Mouse (Mus musculus): Measurements from ENCODE around the gene Rpa1. TPM values are rescaled to one million over a fixed set of nuclear protein-coding genes. Genes with fewer than 3 reads are reported as not detected.
"Not testable (repeated sequence)": the region's sequence is repeated elsewhere in the genome, so short reads cannot be mapped to it uniquely, and the experiment has no call there.

The Rpa1 gene
- polyA plus RNA-seq, 1 experiment from 2014 or later: 67.0 TPM

DNA sequence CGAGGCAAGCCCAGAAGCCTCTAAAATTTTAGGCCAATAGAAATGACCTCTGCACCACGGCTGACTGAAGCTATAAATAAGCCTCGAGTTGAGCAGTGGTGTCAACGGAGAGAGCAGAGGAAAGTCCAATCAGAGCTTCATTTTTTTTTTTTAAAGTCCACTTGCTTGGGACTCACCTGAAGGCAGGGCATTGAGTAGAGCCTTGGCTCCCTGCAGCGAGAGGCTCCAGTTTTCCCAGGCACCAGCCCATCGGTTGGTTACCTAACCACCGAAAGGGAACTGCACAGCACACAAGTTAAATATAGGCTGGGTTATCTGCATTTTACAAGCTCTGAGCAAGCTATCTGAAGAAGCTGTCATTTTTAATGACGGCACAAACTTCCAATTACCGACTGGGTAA lies 53.3 kb downstream of the Rpa1 start:
- no peaks in the 10 kb centered on the region for H3K36me3 ChIP-seq
- 75% methylated on average over 9 of the region's 9 CpGs for WGBS
- no peak for ATAC-seq (replicated peaks)
- peaks cover 43% of the 10 kb centered on the region for H3K4me1 ChIP-seq
- H3K27me3 ChIP-seq: peaks cover 5% of the 10 kb centered on the region; the same call in 1 of the 2 replicates
- H3K9ac ChIP-seq (replicated peaks): no peak overlapping the region
- H3K9me3 ChIP-seq: no peaks in the 10 kb centered on the region
- no peak overlapping the region for H3K4me3 ChIP-seq
- H3K4me2 ChIP-seq (replicated peaks): no peak overlapping the region
- no peak overlapping the region for H3K27ac ChIP-seq (replicated peaks)

DNA sequence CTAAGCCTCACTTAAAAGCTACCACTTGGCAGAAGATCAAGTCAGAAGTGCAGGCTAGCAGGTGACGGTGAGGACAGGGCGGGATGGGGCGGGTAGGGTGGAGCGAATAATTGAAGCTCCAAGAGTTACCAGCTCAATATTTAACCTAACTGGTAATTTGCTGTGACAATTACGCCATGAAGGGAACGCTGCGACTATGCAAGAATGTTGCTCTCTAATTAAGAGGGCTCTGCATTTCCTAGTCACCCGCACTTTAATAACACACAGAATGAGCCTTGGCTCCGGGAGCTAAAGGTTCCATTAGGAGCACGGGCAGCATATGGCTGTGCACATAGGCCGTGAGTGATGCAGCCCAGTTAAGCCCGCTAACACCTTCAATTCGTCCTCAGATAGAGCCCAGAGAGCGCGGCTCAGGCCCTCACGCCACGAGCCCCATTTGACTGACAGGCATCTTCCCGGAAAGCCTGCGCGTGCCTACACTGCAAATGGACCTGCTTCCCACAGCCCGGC lies 54.2 kb downstream of the Rpa1 start:
- Histone ChIP-seq H3K4me1 (peaks cover 43% of the 10 kb centered on the region), H3K36me3 (no peaks in the 10 kb centered on the region), H3K27ac (replicated peaks) (no peak overlapping the region), H3K4me2 (replicated peaks) (peak overlapping the region; percentile 25), H3K9me3 (no peaks in the 10 kb centered on the region), H3K27me3 (peaks cover 5% of the 10 kb centered on the region; the same call in 1 of the 2 replicates), H3K4me3 (no peak overlapping the region), H3K9ac (replicated peaks) (no peak overlapping the region)
- ATAC-seq (replicated peaks): no peak
- 19% methylated on average over 21 of the region's 21 CpGs for WGBS

DNA sequence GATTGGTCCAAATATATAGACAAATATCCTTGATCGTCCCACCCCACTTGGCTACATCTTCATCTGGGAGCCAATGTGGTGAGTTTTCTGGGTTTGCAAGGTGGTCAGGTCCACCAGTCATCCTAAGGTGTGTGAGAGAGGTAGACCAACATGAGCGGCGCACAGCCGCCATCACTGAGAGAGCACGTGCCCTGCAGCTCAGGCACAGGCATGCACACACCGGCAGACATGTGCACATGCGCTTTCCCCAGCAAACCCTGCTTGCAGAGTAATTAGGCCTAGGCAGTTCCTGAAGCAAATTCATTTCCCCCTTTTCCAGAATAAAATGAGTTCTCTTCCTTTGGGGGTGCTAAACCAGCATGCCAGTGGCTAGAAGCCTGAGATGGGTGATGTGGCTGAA lies 55.8 kb downstream of the Rpa1 start:
- Histone ChIP-seq H3K9ac (replicated peaks) (no peak overlapping the region), H3K4me2 (replicated peaks) (no peak overlapping the region), H3K4me1 (peaks cover 43% of the 10 kb centered on the region), H3K4me3 (no peak overlapping the region), H3K27me3 (peaks cover 5% of the 10 kb centered on the region; the same call in 1 of the 2 replicates), H3K36me3 (no peaks in the 10 kb centered on the region), H3K9me3 (no peaks in the 10 kb centered on the region), H3K27ac (replicated peaks) (peak overlapping the region; percentile 71)
- 80% methylated on average over 7 of the region's 7 CpGs for WGBS
- ATAC-seq (replicated peaks): peak; percentile 42; the same call in 1 of the 2 replicates

DNA sequence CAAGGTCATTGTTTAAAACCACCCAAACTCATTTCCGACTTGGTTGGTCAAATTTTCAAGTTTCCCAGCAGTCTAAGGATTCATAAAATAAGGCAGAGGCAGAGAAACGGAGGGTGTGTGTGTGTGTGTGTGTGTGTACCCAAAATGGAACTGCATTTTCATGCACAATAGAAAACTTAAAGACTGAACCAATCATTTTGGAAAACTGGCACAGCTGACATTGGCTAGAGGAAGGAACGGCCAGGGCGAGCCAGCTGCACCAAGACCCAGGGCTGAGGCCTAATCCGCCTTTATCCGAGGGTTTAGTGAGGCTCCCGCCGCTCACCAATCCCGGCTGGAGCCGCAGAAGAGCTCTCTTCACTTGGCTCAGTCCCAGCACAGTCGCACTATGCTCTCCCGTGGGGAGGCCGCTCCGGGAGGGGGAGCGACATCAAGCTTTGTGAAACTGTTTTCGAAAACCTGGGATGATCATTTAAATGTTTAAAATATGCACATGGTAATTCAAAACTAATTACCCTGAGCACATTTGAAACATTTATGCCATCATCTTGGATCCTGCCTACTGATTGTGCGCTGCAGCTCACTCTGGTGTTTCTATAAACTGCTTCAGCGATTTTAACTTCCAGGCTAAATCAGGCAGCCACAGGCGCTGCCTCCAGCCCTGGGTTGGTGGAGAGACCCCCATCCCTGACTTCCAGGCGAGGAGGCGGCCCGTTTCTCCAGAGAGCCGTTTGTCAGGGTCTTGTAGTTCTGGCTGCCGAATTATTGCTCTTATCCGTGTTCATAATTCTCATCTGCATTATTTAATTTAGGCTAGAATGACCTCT lies 56.5 kb downstream of the Rpa1 start:
- 17% methylated on average over 25 of the region's 25 CpGs for WGBS
- Histone ChIP-seq H3K27me3 (peaks cover 5% of the 10 kb centered on the region; the same call in 1 of the 2 replicates), H3K4me3 (peak overlapping the region; percentile 10; the same call in 1 of the 2 replicates), H3K4me2 (replicated peaks) (peak overlapping the region; percentile 33), H3K4me1 (peaks cover 43% of the 10 kb centered on the region), H3K9ac (replicated peaks) (peak overlapping the region; percentile 23; the same call in 1 of the 2 replicates), H3K36me3 (no peaks in the 10 kb centered on the region), H3K9me3 (no peaks in the 10 kb centered on the region), H3K27ac (replicated peaks) (peak overlapping the region; percentile 71)
- peak; percentile 57 for ATAC-seq (replicated peaks)

DNA sequence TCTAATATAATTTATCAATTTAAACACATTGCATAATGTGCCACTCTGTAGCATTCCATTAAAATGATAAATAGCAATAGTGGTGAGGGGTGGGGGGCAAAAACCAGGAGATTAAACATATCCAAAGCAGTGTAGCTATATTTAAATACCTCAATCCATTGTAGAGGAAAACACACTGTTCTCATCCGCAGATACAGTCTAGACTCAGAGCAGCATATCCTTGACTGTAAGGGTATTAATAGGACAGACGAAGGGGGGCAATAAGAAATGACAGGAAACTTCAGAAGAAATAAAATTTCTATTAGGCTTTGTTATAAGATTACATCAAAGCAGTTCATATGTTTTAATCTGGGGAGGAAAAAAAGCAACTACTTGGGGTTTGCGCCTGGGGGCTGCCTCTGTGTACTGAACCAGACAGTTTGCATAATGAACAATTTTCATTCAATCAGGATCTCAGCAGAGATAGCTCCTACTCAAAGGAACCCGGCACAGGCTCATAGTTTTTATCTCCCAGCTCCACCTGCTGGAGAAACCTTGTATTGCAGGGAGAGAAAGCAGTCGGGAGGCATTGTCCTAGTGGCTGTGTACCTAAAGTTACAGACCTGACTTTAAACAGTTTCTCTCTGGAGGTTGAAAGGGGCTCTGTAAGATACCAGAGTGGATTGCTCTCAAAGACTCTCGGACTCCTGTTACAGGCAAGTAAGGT lies 57.4 kb downstream of the Rpa1 start:
- Histone ChIP-seq H3K9ac (replicated peaks) (no peak overlapping the region), H3K4me1 (peaks cover 43% of the 10 kb centered on the region), H3K27ac (replicated peaks) (peak overlapping the region; percentile 71), H3K4me3 (no peak overlapping the region), H3K4me2 (replicated peaks) (no peak overlapping the region), H3K9me3 (no peaks in the 10 kb centered on the region), H3K36me3 (no peaks in the 10 kb centered on the region), H3K27me3 (peaks cover 5% of the 10 kb centered on the region; the same call in 1 of the 2 replicates)
- peak; percentile 80 for ATAC-seq (replicated peaks)
- WGBS: 16% methylated on average over 6 of the region's 6 CpGs

DNA sequence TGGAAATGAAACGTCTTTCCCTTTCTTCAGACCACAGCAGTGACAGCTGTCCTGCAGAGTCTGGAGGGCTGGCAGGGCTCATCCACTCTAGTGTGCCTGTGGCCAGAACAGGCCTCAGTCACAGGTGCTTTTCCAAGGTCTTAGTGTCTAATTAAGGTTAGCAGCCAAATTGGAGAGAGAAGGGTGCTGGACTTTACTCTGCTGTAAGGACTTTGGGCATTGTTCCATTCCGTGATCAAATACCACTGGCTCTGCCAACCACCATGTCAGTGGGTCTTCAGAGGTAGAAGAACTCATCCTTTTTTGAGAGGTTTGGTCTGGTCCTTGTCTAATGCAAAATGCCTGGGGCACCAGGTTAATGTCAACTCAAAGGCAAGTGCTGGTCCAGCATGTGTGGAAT lies 59.0 kb downstream of the Rpa1 start:
- no peak overlapping the region for H3K4me2 ChIP-seq (replicated peaks)
- H3K9me3 ChIP-seq: no peaks in the 10 kb centered on the region
- 52% methylated on average over 2 of the region's 2 CpGs for WGBS
- H3K27me3 ChIP-seq: peaks cover 5% of the 10 kb centered on the region; the same call in 1 of the 2 replicates
- no peak overlapping the region for H3K4me3 ChIP-seq
- peaks cover 34% of the 10 kb centered on the region for H3K4me1 ChIP-seq
- H3K27ac ChIP-seq (replicated peaks): no peak overlapping the region
- no peaks in the 10 kb centered on the region for H3K36me3 ChIP-seq
- no peak overlapping the region for H3K9ac ChIP-seq (replicated peaks)
- ATAC-seq (replicated peaks): no peak

DNA sequence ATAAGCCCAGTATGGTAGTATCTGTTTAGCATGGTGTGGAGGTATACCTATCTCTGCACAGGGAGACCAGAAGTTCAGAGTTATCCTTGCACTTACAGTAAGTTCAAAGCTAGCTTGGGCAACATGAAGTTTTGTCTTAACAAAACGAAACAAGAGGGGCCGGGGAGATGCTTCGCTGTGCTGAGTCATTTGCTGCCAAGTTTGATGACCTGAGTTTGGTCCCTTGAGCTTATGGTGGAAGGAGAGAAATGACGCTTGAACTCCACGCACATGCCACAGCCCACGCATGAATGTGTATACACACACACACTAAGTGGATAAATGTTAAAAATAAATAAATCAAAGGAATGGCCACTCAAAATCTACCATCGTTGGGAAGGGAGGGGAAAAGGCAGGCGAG lies 59.6 kb downstream of the Rpa1 start:
- Histone ChIP-seq H3K9me3 (no peaks in the 10 kb centered on the region), H3K27me3 (peaks cover 6% of the 10 kb centered on the region), H3K4me2 (replicated peaks) (no peak overlapping the region), H3K27ac (replicated peaks) (no peak overlapping the region), H3K4me1 (peaks cover 28% of the 10 kb centered on the region), H3K36me3 (no peaks in the 10 kb centered on the region), H3K9ac (replicated peaks) (no peak overlapping the region), H3K4me3 (no peak overlapping the region)
- WGBS: 89% methylated on average over 8 of the region's 8 CpGs
- ATAC-seq (replicated peaks): no peak

DNA sequence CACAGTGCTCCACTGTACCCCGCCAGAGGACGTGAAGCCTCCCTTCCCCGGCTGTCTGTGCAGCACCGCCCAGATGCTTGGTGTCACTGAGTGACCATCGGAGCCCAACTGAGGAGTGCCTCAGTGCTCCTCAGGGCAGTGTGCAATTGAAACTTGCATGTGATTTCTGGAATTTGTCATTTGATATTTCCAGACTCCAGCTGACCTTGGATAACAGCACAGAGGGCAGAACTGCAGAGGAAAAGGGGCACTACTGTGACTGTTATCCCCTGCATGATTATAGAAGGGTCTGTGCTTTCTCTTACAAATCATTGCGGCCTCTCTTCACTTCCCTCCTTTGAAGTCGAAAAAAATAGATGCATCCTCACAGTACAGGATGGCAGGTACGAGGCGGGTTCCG lies 60.2 kb downstream of the Rpa1 start:
- peaks cover 12% of the 10 kb centered on the region for H3K27me3 ChIP-seq
- no peak overlapping the region for H3K4me2 ChIP-seq (replicated peaks)
- no peak overlapping the region for H3K4me3 ChIP-seq
- H3K36me3 ChIP-seq: no peaks in the 10 kb centered on the region
- 78% methylated on average over 10 of the region's 10 CpGs for WGBS
- no peak overlapping the region for H3K9ac ChIP-seq (replicated peaks)
- no peaks in the 10 kb centered on the region for H3K9me3 ChIP-seq
- no peak for ATAC-seq (replicated peaks)
- H3K4me1 ChIP-seq: peaks cover 25% of the 10 kb centered on the region
- H3K27ac ChIP-seq (replicated peaks): no peak overlapping the region

DNA sequence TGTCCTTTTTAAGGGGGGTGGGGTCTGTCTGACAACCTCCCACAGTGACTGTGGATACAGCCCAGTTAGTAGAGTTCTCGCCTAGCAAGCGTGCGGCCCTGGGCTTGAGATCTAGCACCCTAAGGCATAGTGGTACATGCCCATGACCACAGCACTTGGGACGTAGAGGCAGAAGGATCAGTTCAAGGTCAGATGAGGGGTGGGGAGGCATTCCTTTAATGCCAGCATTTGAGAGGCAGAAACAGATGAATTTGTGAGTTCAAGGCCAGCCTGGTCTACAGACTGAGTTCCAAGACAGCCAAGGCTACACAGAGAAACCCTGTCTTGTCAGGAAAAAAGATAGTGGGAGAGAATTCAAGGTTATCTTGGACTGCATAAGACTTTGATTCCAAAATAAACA lies 61.3 kb downstream of the Rpa1 start:
- WGBS: 91% methylated on average over 4 of the region's 4 CpGs
- no peak overlapping the region for H3K9ac ChIP-seq (replicated peaks)
- no peaks in the 10 kb centered on the region for H3K9me3 ChIP-seq
- peaks cover 18% of the 10 kb centered on the region for H3K27me3 ChIP-seq
- no peak for ATAC-seq (replicated peaks)
- H3K4me1 ChIP-seq: peaks cover 27% of the 10 kb centered on the region
- no peak overlapping the region for H3K4me3 ChIP-seq
- H3K36me3 ChIP-seq: no peaks in the 10 kb centered on the region
- H3K4me2 ChIP-seq (replicated peaks): no peak overlapping the region
- H3K27ac ChIP-seq (replicated peaks): no peak overlapping the region

DNA sequence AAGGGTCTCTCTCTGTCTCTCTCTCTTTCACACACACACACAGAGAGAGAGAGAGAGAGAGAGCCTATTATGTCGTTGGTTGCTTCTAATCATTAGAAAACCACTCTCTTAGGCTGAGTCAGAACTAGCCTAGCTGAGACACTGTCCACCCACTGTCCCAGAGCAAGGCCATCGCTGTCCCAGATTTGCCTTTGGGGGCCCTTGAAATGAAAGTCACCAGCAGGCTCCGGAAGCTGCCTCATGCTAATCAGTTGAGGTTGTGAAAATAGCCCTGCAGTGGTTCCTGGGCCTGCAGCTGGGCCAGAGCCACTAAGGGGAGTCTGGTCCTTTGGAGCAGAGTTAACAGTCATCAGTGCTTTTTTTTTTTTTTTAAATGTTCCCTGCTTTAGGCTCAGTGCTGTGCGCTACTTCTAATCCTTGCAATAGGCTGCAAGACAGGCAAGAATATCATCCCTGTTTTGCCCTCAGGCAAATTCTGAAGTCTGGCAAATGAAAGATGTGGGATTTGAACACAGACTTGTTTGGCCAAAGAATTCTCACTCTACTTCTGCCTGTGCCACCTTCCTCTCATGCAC lies 62.1 kb downstream of the Rpa1 start:
- 45% methylated on average over 4 of the region's 4 CpGs for WGBS
- H3K27me3 ChIP-seq: peaks cover 25% of the 10 kb centered on the region
- no peak overlapping the region for H3K9ac ChIP-seq (replicated peaks)
- H3K36me3 ChIP-seq: no peaks in the 10 kb centered on the region
- H3K4me3 ChIP-seq: no peak overlapping the region
- ATAC-seq (replicated peaks): no peak
- H3K4me2 ChIP-seq (replicated peaks): no peak overlapping the region
- no peaks in the 10 kb centered on the region for H3K9me3 ChIP-seq
- peaks cover 26% of the 10 kb centered on the region for H3K4me1 ChIP-seq
- no peak overlapping the region for H3K27ac ChIP-seq (replicated peaks)

DNA sequence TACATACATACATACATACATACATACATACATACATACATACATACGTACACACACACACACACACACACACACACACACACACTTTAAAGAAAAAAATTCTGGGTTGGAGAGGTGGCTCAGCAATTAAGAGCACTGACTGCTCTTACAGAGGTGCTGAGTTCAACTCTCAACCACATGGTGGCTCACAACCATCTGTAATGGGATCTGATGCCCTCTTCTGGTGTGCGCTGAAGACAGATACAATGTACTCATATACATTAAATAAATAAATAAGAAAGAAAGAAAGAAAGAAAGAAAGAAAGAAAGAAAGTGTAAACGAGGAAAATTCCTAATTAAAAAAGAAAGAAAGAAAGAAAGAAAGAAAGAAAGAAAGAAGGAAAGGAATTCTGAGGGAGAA lies 64.3 kb downstream of the Rpa1 start:
- Histone ChIP-seq H3K27me3 (peaks cover 25% of the 10 kb centered on the region), H3K4me1 (peaks cover 34% of the 10 kb centered on the region)
- not testable (repeated sequence) for H3K9me3 ChIP-seq; H3K9ac ChIP-seq (replicated peaks); ATAC-seq (replicated peaks); H3K4me2 ChIP-seq (replicated peaks); H3K4me3 ChIP-seq; H3K27ac ChIP-seq (replicated peaks); H3K36me3 ChIP-seq
- WGBS: 62% methylated on average over 3 of the region's 3 CpGs

All from forebrain, embryonic 15.5 days (tissue).